Mouse (Mus musculus): Measurements from ENCODE around the gene Bckdhb.

DNA sequence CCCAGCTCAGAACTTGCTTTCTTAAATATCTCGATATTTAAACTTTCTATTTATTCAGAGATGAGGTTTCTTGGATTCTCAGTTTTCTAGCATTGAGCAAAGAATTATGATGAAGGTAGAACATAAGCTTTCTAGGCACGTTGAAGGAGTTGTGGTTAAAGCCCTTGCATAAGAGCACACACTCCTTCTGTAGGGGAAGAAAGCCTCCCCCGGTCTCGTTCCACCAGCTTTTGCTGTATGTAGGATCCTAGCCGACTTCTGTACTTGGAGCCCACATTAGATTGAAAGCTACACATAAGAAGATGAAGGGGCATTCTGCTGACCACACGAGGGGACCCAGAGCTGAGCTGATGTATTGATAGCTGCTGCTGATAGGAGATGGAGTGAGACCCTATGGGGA, 106.5 kb downstream of the Bckdhb start:
- no peak for TF ChIP-seq POLR2A (IDR thresholded peaks at IDR 0.05; ENCODE audit: insufficient read depth, low read depth, low read length)
- TF ChIP-seq EP300 (IDR thresholded peaks at IDR 0.05; ENCODE audit: insufficient read depth, low read depth, low read length), result no peak
- TF ChIP-seq CTCF (IDR thresholded peaks at IDR 0.05), result no peak

All from heart, adult 2 months (tissue).